Mouse (Mus musculus) kidney, adult 2 months (tissue): ENCODE data around the gene Gemin7.
A peak's percentile ranks its signal among the peaks of the same experiment; 100 is the strongest.

Source experiments
- CTCF ChIP-seq: fragments of 200-500 bp; conservative IDR thresholded peaks from 2 replicates; pipeline ENCODE4 v1.5.1; 2011; ENCODE audit warnings: low read depth, mild to moderate bottlenecking, control low read depth, low read length, moderate library complexity, mixed read lengths; ENCODE audit not compliant: insufficient read depth, insufficient read length
- POLR2A ChIP-seq: fragments of 200-500 bp; IDR thresholded peaks from one replicate; pipeline ENCODE4 v1.6.1; 2011; ENCODE audit warnings: low read depth, low read length, control low read depth

DNA sequence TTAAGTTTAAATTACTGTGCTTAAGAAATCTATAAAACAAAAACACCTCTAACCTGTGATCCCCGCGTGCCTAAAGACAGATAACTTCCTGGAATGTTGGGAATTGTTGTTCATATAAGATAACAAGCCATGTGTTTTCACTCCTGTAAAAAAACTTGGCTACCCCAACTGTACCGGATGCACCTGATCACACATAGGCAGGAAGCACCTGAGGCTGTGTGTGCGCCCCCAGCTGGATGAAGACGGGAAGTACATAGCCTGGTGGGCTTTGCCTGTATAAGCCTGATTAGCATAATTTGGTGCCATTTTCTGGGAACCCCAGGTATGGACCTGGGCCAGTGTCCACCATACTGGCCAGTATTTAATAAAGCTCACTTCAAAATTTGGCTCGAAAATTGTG is 33.8 kb downstream of the Gemin7 start:
- TF ChIP-seq CTCF (peak; percentile 50), POLR2A (no peak)
